Mouse (Mus musculus) heart, adult 2 months (tissue): ENCODE measurements around the gene Cdh22.

Experiments
- CTCF ChIP-seq: fragments of 200-600 bp; IDR thresholded peaks from 2 replicates; pipeline ENCODE4 v1.8.1; 2022; ENCODE audit warnings: antibody characterized with exemption, mild to moderate bottlenecking, moderate library complexity
- POLR2A ChIP-seq: fragments of 200-500 bp; IDR thresholded peaks from 2 replicates; pipeline ENCODE4 v1.6.1; 2011; ENCODE audit warnings: mild to moderate bottlenecking, low read depth, low read length, control low read depth; ENCODE audit not compliant: insufficient read depth

- TF ChIP-seq CTCF: peak; percentile 30
- TF ChIP-seq POLR2A: no peak
These were observed 32.6 kb downstream of the Cdh22 start for GRCm38 (mm10) chr2:165201761-165202751.
